Mouse (Mus musculus) bone marrow macrophage, adult 2 months (primary cell): ENCODE measurements around the gene Jarid2. TPM values are rescaled to one million over a fixed set of nuclear protein-coding genes. Genes with fewer than 3 reads are reported as not detected.

Source experiments
- H3K27ac ChIP-seq: 2 replicates; pipeline ENCODE4 v1.5.1; 2012; ENCODE audit warnings: low read depth, low read length; ENCODE audit not compliant: insufficient read depth
- H3K4me1 ChIP-seq: 2 replicates; pipeline ENCODE4 v1.6.1; 2012; ENCODE audit warnings: low read length; ENCODE audit not compliant: control insufficient read depth, insufficient read depth
- H3K4me3 ChIP-seq: 2 replicates; pipeline ENCODE4 v1.5.1; 2012; ENCODE audit warnings: mild to moderate bottlenecking, low read length, moderate library complexity; ENCODE audit not compliant: insufficient read depth
- CTCF ChIP-seq: IDR thresholded peaks from 2 replicates; pipeline ENCODE4 v1.5.1; 2012; ENCODE audit warnings: low read depth, mild to moderate bottlenecking, low read length, moderate library complexity
- POLR2A ChIP-seq: IDR thresholded peaks from 2 replicates; pipeline ENCODE4 v1.6.1; 2012; ENCODE audit warnings: mild to moderate bottlenecking, low read depth, low read length, borderline replicate concordance
- polyA plus RNA-seq: library from polyadenylated mRNA; stranded (reverse); fragments of >200 nt; gene quantifications from 2 replicates; pipeline ENCODE4 v1.2.4, GENCODE M21; 2012; ENCODE audit not compliant: missing spikeins, insufficient read depth, insufficient read length

Jarid2 gene
- polyA plus RNA-seq, 1 experiment, result 41.4 TPM

- Histone ChIP-seq H3K4me3 (no peak overlapping the region), H3K4me1 (peaks cover 22% of the 10 kb centered on the region), H3K27ac (no peak overlapping the region)
- TF ChIP-seq POLR2A (no peak), CTCF (no peak)
Measured at GRCm38 (mm10) chr13:44774351-44774750, 45.1 kb downstream of the Jarid2 start.

- H3K27ac ChIP-seq, result no peak overlapping the region
- H3K4me3 ChIP-seq, result no peak overlapping the region
- TF ChIP-seq POLR2A, result no peak
- TF ChIP-seq CTCF, result no peak
- H3K4me1 ChIP-seq, result peaks cover 17% of the 10 kb centered on the region
Measured at GRCm38 (mm10) chr13:44775396-44775795, 46.1 kb downstream of the Jarid2 start.

GRCm38 (mm10) chr13:44780506-44780905, 51.2 kb downstream of the Jarid2 start:
- TF ChIP-seq POLR2A (no peak), CTCF (no peak)
- peaks cover 3% of the 10 kb centered on the region for H3K4me1 ChIP-seq

GRCm38 (mm10) chr13:44781126-44781525, 51.9 kb downstream of the Jarid2 start:
- H3K4me3 ChIP-seq, result no peak overlapping the region
- no peak for TF ChIP-seq POLR2A
- no peak for TF ChIP-seq CTCF
- H3K27ac ChIP-seq, result no peak overlapping the region
- H3K4me1 ChIP-seq, result no peaks in the 10 kb centered on the region

More at GRCm38 (mm10) chr13:44780506-44780905, 51.2 kb downstream of the Jarid2 start:
- no peak overlapping the region for H3K27ac ChIP-seq
- no peak overlapping the region for H3K4me3 ChIP-seq

GRCm38 (mm10) chr13:44784551-44784950, 55.3 kb downstream of the Jarid2 start:
- no peak for TF ChIP-seq CTCF
- no peak for TF ChIP-seq POLR2A
- Histone ChIP-seq H3K4me3 (no peak overlapping the region), H3K27ac (no peak overlapping the region), H3K4me1 (peaks cover 3% of the 10 kb centered on the region)

- TF ChIP-seq CTCF (0 out of 2 replicates have a peak, but pooled peaks have one; percentile 22), POLR2A (no peak)
- peaks cover 3% of the 10 kb centered on the region for H3K4me1 ChIP-seq
- H3K4me3 ChIP-seq, result no peak overlapping the region
- no peak overlapping the region for H3K27ac ChIP-seq
Measured at GRCm38 (mm10) chr13:44786291-44786690, 57.0 kb downstream of the Jarid2 start.

GRCm38 (mm10) chr13:44788352-44789125, 59.3 kb downstream of the Jarid2 start:
- Histone ChIP-seq H3K4me1 (peaks cover 3% of the 10 kb centered on the region), H3K27ac (no peak overlapping the region), H3K4me3 (no peak overlapping the region)
- TF ChIP-seq CTCF (no peak), POLR2A (no peak)

GRCm38 (mm10) chr13:44789982-44790381, 60.7 kb downstream of the Jarid2 start:
- TF ChIP-seq POLR2A (no peak), CTCF (no peak)

GRCm38 (mm10) chr13:44792361-44792892, 63.2 kb downstream of the Jarid2 start:
- peaks cover 16% of the 10 kb centered on the region for H3K4me1 ChIP-seq

More at GRCm38 (mm10) chr13:44789982-44790381, 60.7 kb downstream of the Jarid2 start:
- Histone ChIP-seq H3K4me3 (no peak overlapping the region), H3K4me1 (peaks cover 4% of the 10 kb centered on the region), H3K27ac (no peak overlapping the region)

GRCm38 (mm10) chr13:44795891-44796290, 66.6 kb downstream of the Jarid2 start:
- no peak overlapping the region for H3K4me3 ChIP-seq
- no peak for TF ChIP-seq CTCF
- TF ChIP-seq POLR2A, result no peak
- peaks cover 26% of the 10 kb centered on the region for H3K4me1 ChIP-seq
- no peak overlapping the region for H3K27ac ChIP-seq

More at GRCm38 (mm10) chr13:44792361-44792892, 63.2 kb downstream of the Jarid2 start:
- TF ChIP-seq POLR2A (no peak), CTCF (no peak)
- no peak overlapping the region for H3K27ac ChIP-seq
- no peak overlapping the region for H3K4me3 ChIP-seq
